Mouse (Mus musculus) C2C12 (cell line): Measurements from ENCODE around the gene Gper1. TPM values are rescaled to one million over a fixed set of nuclear protein-coding genes. Genes with fewer than 3 reads are reported as not detected.
A peak's percentile ranks its signal among the peaks of the same experiment; 100 is the strongest.

ENCODE experiments used
- H3K27me3 ChIP-seq: one replicate; pipeline ENCODE4 v1.6.1; 2011; ENCODE audit not compliant: control insufficient read depth, insufficient read depth, insufficient read length
- H3K36me3 ChIP-seq: one replicate; pipeline ENCODE4 v1.6.1; 2011; ENCODE audit not compliant: control insufficient read depth, insufficient read depth
- H3K4me3 ChIP-seq: one replicate; pipeline ENCODE4 v1.5.1; 2011; ENCODE audit warnings: mild to moderate bottlenecking, control low read depth; ENCODE audit not compliant: poor library complexity, insufficient read depth, severe bottlenecking
- H3K79me2 ChIP-seq: one replicate; pipeline ENCODE4 v1.6.1; 2011; ENCODE audit not compliant: control insufficient read depth, insufficient read depth
- H3K79me3 ChIP-seq: one replicate; pipeline ENCODE4 v1.6.1; 2011; ENCODE audit warnings: low read depth, control low read depth
- H3ac ChIP-seq: one replicate; pipeline ENCODE3; 2011; ENCODE audit warnings: low read depth; ENCODE audit not compliant: control insufficient read depth, insufficient read length
- CEBPB ChIP-seq: IDR thresholded peaks from one replicate; pipeline ENCODE4 v1.6.1; 2011; ENCODE audit warnings: low read depth, mild to moderate bottlenecking, control low read depth, moderate library complexity
- CTCF ChIP-seq: IDR thresholded peaks from one replicate; pipeline ENCODE4 v1.5.1; 2011; ENCODE audit not compliant: control insufficient read depth, insufficient read depth, insufficient read length
- FOSL1 ChIP-seq: IDR thresholded peaks from one replicate; pipeline ENCODE4 v1.8.0; 2011; ENCODE audit warnings: mild to moderate bottlenecking, low read length; ENCODE audit not compliant: poor library complexity, insufficient read depth, severe bottlenecking
- MAX ChIP-seq: IDR thresholded peaks from one replicate; pipeline ENCODE4 v1.6.1; 2011; ENCODE audit warnings: mild to moderate bottlenecking, control low read depth
- MYOD1 ChIP-seq: IDR thresholded peaks from one replicate; pipeline ENCODE4 v1.6.1; 2011; ENCODE audit warnings: low read depth; ENCODE audit not compliant: control insufficient read depth, insufficient read length
- MYOG ChIP-seq: IDR thresholded peaks from one replicate; pipeline ENCODE4 v1.6.1; 2011; ENCODE audit not compliant: control insufficient read depth, insufficient read length; ENCODE audit errors: extremely low read depth
- USF1 ChIP-seq: IDR thresholded peaks from one replicate; pipeline ENCODE4 v1.6.1; 2011; ENCODE audit warnings: low read depth, mild to moderate bottlenecking, control low read depth, moderate library complexity
- polyA plus RNA-seq: library from polyadenylated mRNA; unstranded; fragments of >200 nt; fragmentation: generic; extraction: Trizol; gene quantifications from one replicate; pipeline ENCODE4 v1.2.1, GENCODE M21; 2012; ENCODE audit warnings: missing spikeins

Gper1 gene
- polyA plus RNA-seq, 1 experiment, result 18.8 TPM

DNA sequence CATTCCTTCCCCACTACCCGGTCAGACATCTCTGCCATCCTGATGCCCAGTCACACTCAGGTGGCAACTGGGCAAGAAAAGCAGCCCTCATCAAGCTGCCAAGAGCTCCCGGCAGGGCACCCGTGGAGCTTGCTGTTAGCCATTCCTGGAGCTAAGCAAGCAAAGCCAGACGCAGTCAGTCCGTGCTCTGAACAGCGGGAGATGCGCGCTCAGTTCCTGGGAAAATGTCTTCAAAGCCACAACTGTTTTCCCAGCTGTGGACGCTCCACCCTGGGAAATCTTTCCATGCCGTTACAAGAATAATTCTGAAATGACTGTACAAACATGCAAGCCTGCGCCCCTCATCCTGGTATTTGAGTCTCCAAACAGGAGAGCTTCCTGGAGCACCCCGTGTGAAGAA lies 19.5 kb downstream of the Gper1 start:
- H3ac ChIP-seq, result no peak overlapping the region
- H3K79me3 ChIP-seq, result peaks cover 1% of the 10 kb centered on the region
- H3K27me3 ChIP-seq, result no peaks in the 10 kb centered on the region
- no peaks in the 10 kb centered on the region for H3K36me3 ChIP-seq
- H3K4me3 ChIP-seq, result no peak overlapping the region
- TF ChIP-seq MAX, result no peak
- peak; percentile 75 for TF ChIP-seq MYOD1
- H3K79me2 ChIP-seq, result no peaks in the 10 kb centered on the region

DNA sequence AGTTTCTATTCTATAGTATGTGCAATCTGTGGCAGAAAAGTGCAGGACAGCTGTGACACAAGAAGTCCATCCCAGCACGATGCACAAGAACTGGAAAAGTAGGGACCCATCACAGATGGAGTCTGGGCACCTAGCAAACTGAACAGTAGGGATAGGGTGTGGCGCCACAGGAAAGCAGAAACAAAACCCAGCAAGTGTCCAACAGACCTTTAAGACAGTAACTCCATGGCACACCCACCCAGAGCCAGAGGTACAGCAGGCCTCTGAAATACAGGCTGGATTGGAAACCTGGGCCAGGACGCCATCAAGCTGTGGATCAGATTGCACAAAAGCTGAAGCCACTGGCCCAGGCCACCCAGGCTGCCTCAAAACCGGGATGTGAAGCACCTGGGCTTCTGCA lies 20.0 kb downstream of the Gper1 start:
- Histone ChIP-seq H3K36me3 (no peaks in the 10 kb centered on the region), H3K27me3 (no peaks in the 10 kb centered on the region), H3K4me3 (no peak overlapping the region), H3K79me3 (peaks cover 1% of the 10 kb centered on the region), H3ac (no peak overlapping the region), H3K79me2 (no peaks in the 10 kb centered on the region)
- TF ChIP-seq MAX, result no peak
- TF ChIP-seq CEBPB, result no peak
- no peak for TF ChIP-seq CTCF
- no peak for TF ChIP-seq MYOG
- TF ChIP-seq FOSL1, result no peak
- no peak for TF ChIP-seq USF1
- TF ChIP-seq MYOD1, result no peak

DNA sequence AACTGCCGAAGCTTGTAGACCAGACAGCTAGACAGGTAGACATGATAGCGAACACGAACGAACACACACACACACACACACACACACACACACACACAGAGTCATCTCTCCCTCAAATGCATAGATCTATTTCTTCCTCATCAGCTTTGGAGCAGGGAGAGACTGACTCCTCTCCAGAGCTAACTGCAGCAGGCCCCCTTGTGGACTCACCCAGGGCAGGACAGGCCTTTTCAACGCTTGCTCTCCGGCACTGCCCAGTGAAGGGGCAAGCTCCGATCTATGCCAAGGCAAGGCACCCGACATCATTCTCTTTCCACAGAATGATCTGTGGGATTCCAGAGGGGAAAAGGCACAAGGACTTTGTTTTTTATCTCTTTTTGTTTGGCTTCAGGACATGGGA lies 22.3 kb downstream of the Gper1 start:
- no peaks in the 10 kb centered on the region for H3K36me3 ChIP-seq
- no peak overlapping the region for H3ac ChIP-seq

DNA sequence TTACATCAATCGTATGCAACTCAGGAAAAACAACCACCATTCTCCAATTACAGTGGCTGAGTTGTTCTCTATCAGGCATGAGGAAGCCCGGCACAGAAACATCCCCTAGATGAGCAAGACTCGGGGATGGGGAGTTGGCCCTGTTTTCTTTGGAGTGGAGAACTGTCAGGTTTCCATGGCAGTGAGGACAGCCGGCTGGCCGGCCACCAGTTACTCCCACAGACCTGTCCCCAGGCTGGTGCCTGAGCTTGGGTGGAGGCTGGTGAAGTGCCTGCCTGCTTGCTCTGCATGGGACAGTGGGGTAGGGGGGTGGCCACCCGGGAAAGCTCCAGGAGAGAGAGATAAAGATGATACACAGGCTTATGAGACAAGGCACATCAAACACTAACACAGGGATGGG lies 25.1 kb downstream of the Gper1 start:
- Histone ChIP-seq H3K79me3 (peaks cover 1% of the 10 kb centered on the region), H3K27me3 (no peaks in the 10 kb centered on the region), H3K36me3 (no peaks in the 10 kb centered on the region), H3K4me3 (no peak overlapping the region), H3K79me2 (peaks cover 7% of the 10 kb centered on the region), H3ac (no peak overlapping the region)
- no peak for TF ChIP-seq CTCF
- TF ChIP-seq MYOD1, result no peak

More for the DNA sequence above, 22.3 kb downstream of the Gper1 start:
- no peak overlapping the region for H3K4me3 ChIP-seq
- no peak for TF ChIP-seq MYOG
- TF ChIP-seq MAX, result no peak
- TF ChIP-seq USF1, result no peak
- no peak for TF ChIP-seq FOSL1
- TF ChIP-seq CTCF, result no peak
- TF ChIP-seq MYOD1, result no peak
- TF ChIP-seq CEBPB, result no peak
- no peaks in the 10 kb centered on the region for H3K27me3 ChIP-seq
- peaks cover 1% of the 10 kb centered on the region for H3K79me3 ChIP-seq
- H3K79me2 ChIP-seq, result peaks cover 7% of the 10 kb centered on the region

DNA sequence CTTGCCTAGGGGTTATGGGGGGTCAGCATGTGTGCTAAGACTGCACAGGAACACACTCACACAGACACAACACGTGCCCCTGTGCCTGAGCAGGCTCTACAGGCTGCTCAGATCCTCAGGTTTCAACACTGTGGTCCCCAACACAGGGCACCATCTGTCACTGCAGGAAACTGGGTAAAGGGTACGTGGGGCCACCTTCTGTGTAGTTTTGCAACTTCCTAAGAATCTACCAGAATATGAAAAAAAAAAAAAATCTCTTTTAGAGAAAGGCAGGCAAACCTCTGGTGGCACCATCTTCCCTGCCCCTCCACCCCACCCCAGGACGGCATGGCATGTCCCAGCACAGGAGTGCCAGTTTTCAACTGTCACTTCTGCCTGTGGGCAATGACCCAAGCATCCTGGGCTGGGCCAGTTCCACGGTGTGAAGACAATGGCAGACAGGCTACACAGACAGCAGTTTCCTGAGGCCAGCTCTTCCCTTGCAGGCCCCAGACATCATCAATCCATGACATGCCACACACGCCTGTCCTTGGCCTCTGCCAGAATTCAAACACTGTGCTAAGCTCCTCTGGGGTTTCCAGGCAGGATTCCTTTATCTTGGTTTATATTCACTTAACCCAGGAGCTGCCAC lies 26.3 kb downstream of the Gper1 start:
- Histone ChIP-seq H3ac (no peak overlapping the region), H3K27me3 (no peaks in the 10 kb centered on the region), H3K36me3 (no peaks in the 10 kb centered on the region), H3K79me2 (peaks cover 7% of the 10 kb centered on the region), H3K79me3 (no peaks in the 10 kb centered on the region), H3K4me3 (no peak overlapping the region)
- no peak for TF ChIP-seq MYOD1
- TF ChIP-seq USF1, result no peak
- TF ChIP-seq CTCF, result no peak
- TF ChIP-seq MAX, result no peak

DNA sequence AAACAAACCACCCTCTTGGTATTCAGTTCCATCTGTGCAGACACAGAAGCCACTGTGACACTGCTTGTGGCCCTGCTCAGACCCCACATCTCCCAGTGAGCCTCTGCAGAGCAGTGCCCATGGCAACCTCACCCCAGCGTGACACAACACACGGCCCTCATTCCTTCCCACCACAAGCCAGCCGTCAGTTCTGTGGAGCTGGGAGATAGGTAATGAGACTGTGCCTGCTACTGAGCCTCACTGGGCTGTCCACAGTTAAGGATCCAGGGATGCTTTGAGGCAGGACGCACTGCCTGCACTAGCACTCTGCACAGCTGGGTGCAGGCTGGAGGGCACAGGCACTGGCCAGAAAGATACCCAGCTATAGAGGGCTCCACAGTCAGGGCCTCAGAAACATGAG lies 27.0 kb downstream of the Gper1 start:
- no peaks in the 10 kb centered on the region for H3K36me3 ChIP-seq
- peaks cover 7% of the 10 kb centered on the region for H3K79me2 ChIP-seq
- no peak overlapping the region for H3ac ChIP-seq
- no peaks in the 10 kb centered on the region for H3K79me3 ChIP-seq
- no peak overlapping the region for H3K4me3 ChIP-seq
- no peaks in the 10 kb centered on the region for H3K27me3 ChIP-seq
- no peak for TF ChIP-seq MYOG
- TF ChIP-seq CEBPB, result no peak
- no peak for TF ChIP-seq MYOD1
- no peak for TF ChIP-seq USF1
- TF ChIP-seq CTCF, result no peak

DNA sequence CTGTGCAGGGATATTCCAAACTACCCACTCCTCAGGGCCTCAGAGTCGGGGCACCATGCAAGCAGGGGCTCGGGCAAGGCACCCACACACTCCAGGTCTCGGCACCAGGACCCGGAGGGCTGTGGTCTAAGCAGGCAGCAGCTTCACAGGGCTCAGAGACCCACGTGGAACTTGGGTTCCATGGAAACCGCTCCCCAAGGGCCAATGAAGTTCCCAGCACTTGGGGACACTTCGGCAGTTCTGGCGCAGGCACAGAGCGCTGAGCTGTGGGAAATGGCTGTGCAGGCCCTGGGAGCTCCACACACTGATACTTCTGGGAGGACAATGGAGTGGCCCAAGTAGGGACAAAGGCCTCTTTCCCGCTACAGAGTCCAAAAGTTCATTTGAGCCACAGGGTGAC lies 30.1 kb downstream of the Gper1 start:
- TF ChIP-seq CEBPB (no peak), FOSL1 (no peak), MYOD1 (no peak), MYOG (no peak), CTCF (no peak), MAX (no peak), USF1 (no peak)
- Histone ChIP-seq H3K27me3 (no peaks in the 10 kb centered on the region), H3K36me3 (no peaks in the 10 kb centered on the region), H3K4me3 (no peak overlapping the region), H3K79me2 (peaks cover 7% of the 10 kb centered on the region), H3K79me3 (no peaks in the 10 kb centered on the region), H3ac (no peak overlapping the region)
